Mouse (Mus musculus) MEL (cell line): ENCODE data around the gene Mmp24. TPM values are rescaled to one million over a fixed set of nuclear protein-coding genes. Genes with fewer than 3 reads are reported as not detected.

Experiments
- DNase-seq: peaks from one replicate; pipeline ENCODE4 v3.0.0; 2011; ENCODE audit warnings: low read depth, low spot score
- H3K27ac ChIP-seq: 2 replicates; pipeline ENCODE4 v1.5.1; 2012; ENCODE audit warnings: low read depth, mild to moderate bottlenecking, control low read depth, low read length, moderate library complexity; ENCODE audit not compliant: control insufficient read depth
- H3K27me3 ChIP-seq, 2 experiments: fragments of 150-350 bp in 1 of 2; sonication (generic) in 1 of 2; 2 replicates each; pipeline ENCODE4 v1.6.1; 2012; ENCODE audit warnings: low read length in 2 of 2, mild to moderate bottlenecking in 2 of 2, improper control_type of control experiment in 1 of 2, moderate library complexity in 1 of 2; ENCODE audit not compliant: insufficient read depth in 2 of 2, control insufficient read depth in 1 of 2
- H3K36me3 ChIP-seq, 2 experiments: 2 replicates each; pipeline ENCODE4 v1.6.1; 2012 to 2014; ENCODE audit warnings: low read length in 2 of 2, improper control_type of control experiment in 1 of 2, inconsistent platforms in 1 of 2, mild to moderate bottlenecking in 1 of 2; ENCODE audit not compliant: insufficient read depth in 2 of 2, control insufficient read depth in 1 of 2
- H3K4me1 ChIP-seq, 2 experiments: fragments of 150-350 bp in 1 of 2; sonication (generic) in 1 of 2; 2 replicates each; pipeline ENCODE4 v1.6.1; 2012; ENCODE audit warnings: low read length in 2 of 2, improper control_type of control experiment in 1 of 2, mild to moderate bottlenecking in 1 of 2; ENCODE audit not compliant: insufficient read depth in 2 of 2, control insufficient read depth in 1 of 2
- H3K4me3 ChIP-seq, 2 experiments: fragments of 150-350 bp in 1 of 2; sonication (generic) in 1 of 2; 2 replicates each; pipeline ENCODE4 v1.5.1; 2012; ENCODE audit warnings: low read depth in 2 of 2, low read length in 2 of 2, mild to moderate bottlenecking in 2 of 2, moderate library complexity in 2 of 2, control low read depth in 1 of 2, improper control_type of control experiment in 1 of 2; ENCODE audit not compliant: control insufficient read depth in 1 of 2, insufficient read depth in 1 of 2
- H3K79me2 ChIP-seq: 2 replicates; pipeline ENCODE4 v1.6.1; 2012; ENCODE audit warnings: mild to moderate bottlenecking, low read length, moderate library complexity; ENCODE audit not compliant: control insufficient read depth, poor library complexity, insufficient read depth
- H3K9ac ChIP-seq: 2 replicates; pipeline ENCODE4 v1.6.1; 2012; ENCODE audit warnings: low read depth, mild to moderate bottlenecking, control low read depth, low read length, moderate library complexity; ENCODE audit not compliant: control insufficient read depth, poor library complexity, severe bottlenecking
- H3K9me3 ChIP-seq: fragments of 150-350 bp; sonication (generic); replicated peaks from 2 replicates; pipeline ENCODE4 v1.6.1; 2012; ENCODE audit warnings: mild to moderate bottlenecking, low read length, improper control_type of control experiment, moderate library complexity; ENCODE audit not compliant: insufficient read depth
- CHD1 ChIP-seq: IDR thresholded peaks from 2 replicates; pipeline ENCODE4 v1.6.1; 2012; ENCODE audit warnings: low read depth, mild to moderate bottlenecking, inconsistent platforms, low read length, improper control_type of control experiment
- CTCF ChIP-seq, 3 experiments: IDR thresholded peaks in 2 of 3; conservative IDR thresholded peaks in 1 of 3; 2 replicates each; pipeline ENCODE4 v1.5.1; 2011 to 2012; ENCODE audit warnings: low read length in 3 of 3, low read depth in 2 of 3, mild to moderate bottlenecking in 2 of 3, improper control_type of control experiment in 1 of 3, inconsistent platforms in 1 of 3, mixed read lengths in 1 of 3, moderate library complexity in 1 of 3; ENCODE audit not compliant: control insufficient read depth in 1 of 3, insufficient read depth in 1 of 3, poor library complexity in 1 of 3, severe bottlenecking in 1 of 3
- E2F4 ChIP-seq: IDR thresholded peaks from 2 replicates; pipeline ENCODE4 v1.6.1; 2011; ENCODE audit warnings: low read depth, low read length, improper control_type of control experiment, borderline replicate concordance
- GATA1 ChIP-seq: IDR thresholded peaks from 2 replicates; pipeline ENCODE4 v1.6.1; 2011; ENCODE audit warnings: low read depth, low read length, improper control_type of control experiment
- JUND ChIP-seq: IDR thresholded peaks from 2 replicates; pipeline ENCODE4 v1.6.1; 2011; ENCODE audit warnings: low read depth, mild to moderate bottlenecking, improper control_type of control experiment, low read length
- KAT2A ChIP-seq: conservative IDR thresholded peaks from 2 replicates; pipeline ENCODE4 v1.6.1; 2012; ENCODE audit warnings: low read depth, low read length, improper control_type of control experiment, inconsistent platforms
- MAZ ChIP-seq: IDR thresholded peaks from 2 replicates; pipeline ENCODE4 v1.6.1; 2012; ENCODE audit warnings: low read depth, mild to moderate bottlenecking, inconsistent platforms, low read length, improper control_type of control experiment
- MXI1 ChIP-seq: IDR thresholded peaks from 2 replicates; pipeline ENCODE4 v1.6.1; 2011; ENCODE audit warnings: mild to moderate bottlenecking, low read depth, low read length, improper control_type of control experiment
- POLR2AphosphoS2 ChIP-seq: IDR thresholded peaks from 2 replicates; pipeline ENCODE4 v1.6.1; 2011; ENCODE audit warnings: low read length, improper control_type of control experiment
- RCOR1 ChIP-seq: IDR thresholded peaks from 2 replicates; pipeline ENCODE4 v1.6.1; 2012; ENCODE audit warnings: low read depth, mild to moderate bottlenecking, inconsistent platforms, low read length, improper control_type of control experiment
- SIN3A ChIP-seq: IDR thresholded peaks from 2 replicates; pipeline ENCODE4 v1.6.1; 2012; ENCODE audit warnings: low read length, improper control_type of control experiment, inconsistent platforms
- SMC3 ChIP-seq: IDR thresholded peaks from 2 replicates; pipeline ENCODE4 v1.6.1; 2011; ENCODE audit warnings: low read depth, low read length, improper control_type of control experiment
- TAL1 ChIP-seq: IDR thresholded peaks from 2 replicates; pipeline ENCODE4 v1.6.1; 2012; ENCODE audit warnings: mild to moderate bottlenecking, inconsistent platforms, low read length, moderate library complexity, mixed read lengths
- USF1 ChIP-seq: IDR thresholded peaks from 2 replicates; pipeline ENCODE4 v1.6.1; 2014; ENCODE audit warnings: low read depth, mild to moderate bottlenecking, inconsistent platforms, low read length, improper control_type of control experiment, moderate library complexity
- USF2 ChIP-seq, 2 experiments: IDR thresholded peaks; 2 replicates each; pipeline ENCODE4 v1.6.1; 2011 to 2012; ENCODE audit warnings: improper control_type of control experiment in 2 of 2, low read length in 2 of 2, borderline replicate concordance in 1 of 2, inconsistent platforms in 1 of 2, low read depth in 1 of 2, mild to moderate bottlenecking in 1 of 2; ENCODE audit not compliant: insufficient read depth in 1 of 2
- polyA plus RNA-seq, 2 experiments: library from polyadenylated mRNA; stranded (reverse) in 1 of 2; unstranded in 1 of 2; fragments of >175 nt in 1 of 2; fragments of >200 nt in 1 of 2; gene quantifications; 2 replicates each; pipeline versions ENCODE4 v1.2.1 to v1.2.4; 2012; ENCODE audit warnings: low replicate concordance in 2 of 2, low read depth in 1 of 2; ENCODE audit not compliant: insufficient read length in 2 of 2, insufficient read depth in 1 of 2, missing spikeins in 1 of 2
- total RNA-seq: library from RNA; depleted of rRNA; stranded (reverse); fragments of 300-350 nt; gene quantifications from 2 replicates; pipeline ENCODE4 v1.2.3, GENCODE M21; 2012; rRNA removed

Mmp24 gene
- total RNA-seq (0.23 and 0.27 TPM in 2 replicates), polyA plus RNA-seq (under 1 TPM in 1 of 2 experiments, not detected in 1; 0.06 TPM)

- Histone ChIP-seq H3K4me3 (no peak within 1 kb of the TSS), H3K9ac (no peak within 1 kb of the TSS), H3K27ac (no peak within 1 kb of the TSS), H3K27me3 (peaks cover 0 to 3% of the 10 kb centered on the region in 2 experiments), H3K36me3 (no peaks in the 10 kb centered on the region), H3K4me1 (0 out of 4 replicates have a peak, but pooled peaks cover 0 to 5% of the 10 kb centered on the region in 2 experiments), H3K9me3 (no peaks in the 10 kb centered on the region), H3K79me2 (no peaks in the 10 kb centered on the region)
- TF ChIP-seq CHD1 (no peak), RCOR1 (no peak), MXI1 (no peak), GATA1 (no peak), SIN3A (no peak)
- DNase-seq = no peak
Observed at GRCm38 (mm10) chr2:155774927-155775684, at the start of gene Mmp24. Gene Mmp24, plus strand, starts transcription at chr2:155775342.

DNA sequence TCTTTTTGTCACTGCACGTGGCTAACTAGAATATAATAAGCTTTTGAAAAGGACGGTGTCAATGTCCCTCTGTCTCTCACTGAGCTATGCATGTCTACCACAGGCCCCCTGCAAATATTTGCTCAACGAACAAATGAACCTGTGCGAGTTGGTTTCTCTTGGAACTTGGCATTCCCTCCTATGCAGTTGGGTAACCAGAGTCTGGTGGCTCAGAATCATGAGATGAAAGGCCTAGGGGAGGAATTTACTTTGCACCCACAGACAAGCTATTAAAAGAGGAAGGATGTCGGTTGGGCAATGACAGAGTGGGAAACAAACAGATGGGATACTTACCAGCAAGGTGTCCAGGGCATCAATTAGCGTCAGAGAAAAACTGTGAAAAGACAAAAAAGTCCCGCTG lies 48.8 kb upstream of the Mmp24 start:
- no peaks in the 10 kb centered on the region for H3K79me2 ChIP-seq
- no peak for TF ChIP-seq SIN3A
- no peak for TF ChIP-seq USF1
- TF ChIP-seq MXI1 = no peak
- TF ChIP-seq POLR2AphosphoS2 = no peak
- no peak for TF ChIP-seq CTCF (IDR thresholded peaks at IDR 0.05 in 2 of 3, conservative IDR thresholded peaks at IDR 0.05 in 1 of 3; ENCODE audit: control insufficient read depth in 1 of 3, insufficient read depth in 1 of 3, low read depth in 2 of 3, low read length in 3 of 3, poor library complexity in 1 of 3, severe bottlenecking in 1 of 3)
- no peak for TF ChIP-seq KAT2A
- TF ChIP-seq USF2 (IDR thresholded peaks at IDR 0.05; ENCODE audit: borderline replicate concordance in 1 of 2, insufficient read depth in 1 of 2, low read depth in 1 of 2, low read length in 2 of 2) = no peak
- no peak for TF ChIP-seq SMC3
- TF ChIP-seq MAZ = no peak
- no peak for TF ChIP-seq TAL1
- no peak for TF ChIP-seq JUND
- no peak for TF ChIP-seq E2F4
- H3K36me3 ChIP-seq = peaks cover 0 to 3% of the 10 kb centered on the region in 2 experiments; a peak in 3 of 4 replicates
- H3K4me3 ChIP-seq = no peak overlapping the region
- no peak overlapping the region for H3K27ac ChIP-seq
- no peaks in the 10 kb centered on the region for H3K9me3 ChIP-seq
- no peaks in the 10 kb centered on the region for H3K27me3 ChIP-seq
- H3K9ac ChIP-seq = no peak overlapping the region
- no peak for DNase-seq
- H3K4me1 ChIP-seq = peaks cover 0 to 14% of the 10 kb centered on the region in 2 experiments; a peak in 2 of 4 replicates
